Mouse (Mus musculus) cerebellum, adult 2 months (tissue): ENCODE data around the gene Coch. TPM values are rescaled to one million over a fixed set of nuclear protein-coding genes. Genes with fewer than 3 reads are reported as not detected.

Source experiments
- DNase-seq, 2 experiments: peaks; one replicate each; pipeline ENCODE4 v3.0.0; 2021
- H3K27ac ChIP-seq: fragments of 200-500 bp; 2 replicates; pipeline ENCODE4 v1.5.1; 2012; ENCODE audit warnings: low read length, control low read depth, inconsistent platforms; ENCODE audit not compliant: insufficient read depth
- H3K27me3 ChIP-seq: fragments of 200-500 bp; 2 replicates; pipeline ENCODE4 v1.6.1; 2012; ENCODE audit warnings: inconsistent platforms, mild to moderate bottlenecking, low read length, moderate library complexity; ENCODE audit not compliant: control insufficient read depth, insufficient read depth
- H3K4me1 ChIP-seq: fragments of 200-500 bp; 2 replicates; pipeline ENCODE4 v1.6.1; 2011; ENCODE audit warnings: low read length; ENCODE audit not compliant: control insufficient read depth, insufficient read depth
- H3K4me3 ChIP-seq: fragments of 200-500 bp; replicated peaks from 2 replicates; pipeline ENCODE3; 2011; ENCODE audit warnings: mild to moderate bottlenecking, low read depth, low read length, control low read depth; ENCODE audit not compliant: insufficient read depth
- CTCF ChIP-seq: fragments of 200-500 bp; IDR thresholded peaks from 2 replicates; pipeline ENCODE4 v1.5.1; 2011; ENCODE audit warnings: low read depth, mild to moderate bottlenecking, control low read depth, low read length, moderate library complexity, borderline replicate concordance; ENCODE audit not compliant: insufficient read depth
- POLR2A ChIP-seq: fragments of 200-500 bp; IDR thresholded peaks from 2 replicates; pipeline ENCODE4 v1.6.1; 2011; ENCODE audit warnings: low read length, control low read depth, borderline replicate concordance; ENCODE audit not compliant: insufficient read depth
- WGBS: fragments of 180-500 bp; shearing (Covaris S2); methylation state at CpG from one replicate; pipeline ENCODE4 v1.1.7; 2018; 5-methylcytosine and 5-hydroxymethylcytosine counted together
- polyA plus RNA-seq: library from polyadenylated mRNA; depleted of rRNA; stranded (reverse); fragments of >200 nt; gene quantifications from 2 replicates; pipeline ENCODE4 v1.2.3, GENCODE M21; 2012

Gene Coch
- polyA plus RNA-seq, 1 experiment = 8.7 TPM

GRCm38 (mm10) chr12:51589263-51589662 is 3.9 kb upstream of the Coch start:
- whole genome bisulfite sequencing = 74% methylated on average over 5 of the region's 5 CpGs
- no peak for TF ChIP-seq POLR2A
- no peak for TF ChIP-seq CTCF
- no peak overlapping the region for H3K27ac ChIP-seq
- no peaks in the 10 kb centered on the region; the same call in 1 of the 2 replicates for H3K27me3 ChIP-seq
- no peak for DNase-seq
- no peaks in the 10 kb centered on the region for H3K4me1 ChIP-seq
- no peak overlapping the region for H3K4me3 ChIP-seq

DNA sequence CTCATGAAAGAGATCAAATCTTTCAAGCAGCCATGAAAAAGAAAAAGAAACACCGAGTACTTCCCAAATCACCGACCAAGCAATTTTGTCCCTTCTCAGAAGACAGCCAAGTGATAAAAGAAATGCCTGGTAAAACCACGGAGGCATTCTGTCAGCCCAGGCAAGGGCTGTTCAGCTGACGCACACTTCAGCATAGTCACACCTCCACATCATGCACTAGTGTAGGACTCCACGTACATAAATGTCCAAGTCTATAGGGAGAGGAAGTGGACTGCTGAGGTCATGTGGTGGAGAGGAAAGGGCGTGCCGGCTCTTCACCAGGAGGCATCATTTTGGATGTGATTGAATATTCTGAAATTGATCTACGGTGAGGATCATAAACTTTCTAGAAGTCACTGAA is 1.2 kb upstream of the Coch start:
- H3K27me3 ChIP-seq = no peaks in the 10 kb centered on the region; the same call in 1 of the 2 replicates
- TF ChIP-seq POLR2A = no peak
- TF ChIP-seq CTCF = no peak
- no peaks in the 10 kb centered on the region for H3K4me1 ChIP-seq
- DNase-seq = no peak
- WGBS = 57% methylated on average over 8 of the region's 8 CpGs
- H3K4me3 ChIP-seq = no peak overlapping the region
- H3K27ac ChIP-seq = no peak overlapping the region

DNA sequence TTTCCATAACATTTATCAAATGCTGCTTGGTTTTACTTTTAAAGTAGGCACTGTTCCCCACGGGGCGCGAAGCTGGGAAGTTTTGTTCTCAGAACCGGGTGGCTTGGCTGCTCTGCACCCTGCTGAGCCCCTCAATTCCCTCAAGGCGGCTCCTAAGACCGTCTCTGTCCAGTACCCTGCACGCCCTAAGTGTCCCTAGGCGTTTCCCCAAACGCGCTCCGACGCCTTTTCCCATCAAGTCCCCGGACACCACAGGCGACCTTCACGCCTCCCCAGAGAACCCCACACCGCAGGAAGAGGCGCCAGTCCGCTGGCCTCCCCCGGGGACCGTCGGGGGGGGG is 283 bp upstream of the Coch start:
- no peak overlapping the region for H3K27ac ChIP-seq
- WGBS = 3% methylated on average over 21 of the region's 21 CpGs
- DNase-seq = no peak

GRCm38 (mm10) chr12:51594030-51594470 is 909 bp downstream of the Coch start:
- no peak for DNase-seq
- 3% methylated on average over 18 of the region's 18 CpGs for WGBS

More for the DNA sequence above, 283 bp upstream of the Coch start:
- Histone ChIP-seq H3K4me1 (no peaks in the 10 kb centered on the region), H3K27me3 (no peaks in the 10 kb centered on the region; the same call in 1 of the 2 replicates), H3K4me3 (peak overlapping the region; percentile 11)
- TF ChIP-seq POLR2A (no peak), CTCF (no peak)

GRCm38 (mm10) chr12:51603306-51603705 is 10.2 kb downstream of the Coch start:
- no peak overlapping the region for H3K4me3 ChIP-seq
- DNase-seq = no peak

More at GRCm38 (mm10) chr12:51594030-51594470, 909 bp downstream of the Coch start:
- H3K27ac ChIP-seq = no peak overlapping the region
- no peaks in the 10 kb centered on the region; the same call in 1 of the 2 replicates for H3K27me3 ChIP-seq
- TF ChIP-seq CTCF (no peak), POLR2A (no peak)
- H3K4me1 ChIP-seq = no peaks in the 10 kb centered on the region
- H3K4me3 ChIP-seq = peak overlapping the region; percentile 26

GRCm38 (mm10) chr12:51606138-51606537 is 13.0 kb downstream of the Coch start:
- no peak overlapping the region for H3K4me3 ChIP-seq
- no peaks in the 10 kb centered on the region for H3K27me3 ChIP-seq
- TF ChIP-seq POLR2A (no peak), CTCF (no peak)
- H3K27ac ChIP-seq = no peak overlapping the region
- WGBS = 29% methylated on average over 4 of the region's 4 CpGs
- no peaks in the 10 kb centered on the region for H3K4me1 ChIP-seq
- peak in 1 of 2 experiments; percentile 61 for DNase-seq

More at GRCm38 (mm10) chr12:51603306-51603705, 10.2 kb downstream of the Coch start:
- WGBS = 93% methylated on average over 10 of the region's 10 CpGs
- Histone ChIP-seq H3K27ac (no peak overlapping the region), H3K4me1 (no peaks in the 10 kb centered on the region), H3K27me3 (no peaks in the 10 kb centered on the region)
- TF ChIP-seq POLR2A = no peak
- TF ChIP-seq CTCF = no peak

- Histone ChIP-seq H3K27me3 (no peaks in the 10 kb centered on the region), H3K4me3 (no peak overlapping the region), H3K4me1 (no peaks in the 10 kb centered on the region), H3K27ac (no peak overlapping the region)
- WGBS = 90% methylated on average over 5 of the region's 5 CpGs
- TF ChIP-seq CTCF = no peak
- TF ChIP-seq POLR2A = no peak
- no peak for DNase-seq
Observed at GRCm38 (mm10) chr12:51612361-51612760, 19.2 kb downstream of the Coch start.

GRCm38 (mm10) chr12:51620572-51620971 is 27.4 kb downstream of the Coch start:
- TF ChIP-seq CTCF (no peak), POLR2A (no peak)
- Histone ChIP-seq H3K27ac (no peak overlapping the region), H3K4me3 (no peak overlapping the region), H3K4me1 (no peaks in the 10 kb centered on the region), H3K27me3 (no peaks in the 10 kb centered on the region)
- no peak for DNase-seq

- no peak overlapping the region for H3K4me3 ChIP-seq
- WGBS = 98% methylated on average over 5 of the region's 5 CpGs
- H3K27ac ChIP-seq = no peak overlapping the region
- H3K27me3 ChIP-seq = no peaks in the 10 kb centered on the region
- no peak for TF ChIP-seq CTCF
- no peak for TF ChIP-seq POLR2A
- no peak for DNase-seq
- H3K4me1 ChIP-seq = no peaks in the 10 kb centered on the region
Observed at GRCm38 (mm10) chr12:51621161-51621560, 28.0 kb downstream of the Coch start.
